Mouse (Mus musculus) hindbrain, embryonic 13.5 days (tissue): ENCODE data around the gene C8a. TPM values are rescaled to one million over a fixed set of nuclear protein-coding genes. Genes with fewer than 3 reads are reported as not detected.

Experiments
- ATAC-seq: fragments of 200-750 bp; cut with Nextera tagmentation; 2 replicates; pipeline ENCODE4 v1.8.0; 2017; ENCODE audit warnings: moderate TSS enrichment; ENCODE audit not compliant: low FRiP score
- H3K27ac ChIP-seq: fragments of 300-500 bp; sonication (generic); 2 replicates; pipeline ENCODE4 v1.5.1; 2015; ENCODE audit warnings: inconsistent platforms, mild to moderate bottlenecking, moderate library complexity
- H3K27me3 ChIP-seq: fragments of 300-500 bp; sonication (generic); 2 replicates; pipeline ENCODE4 v1.6.1; 2015; ENCODE audit warnings: mild to moderate bottlenecking, inconsistent platforms
- H3K36me3 ChIP-seq: fragments of 300-500 bp; sonication (generic); 2 replicates; pipeline ENCODE4 v1.6.1; 2015; ENCODE audit warnings: mild to moderate bottlenecking, inconsistent platforms
- H3K4me1 ChIP-seq: fragments of 300-500 bp; sonication (generic); replicated peaks from 2 replicates; pipeline ENCODE4 v1.6.1; 2015; ENCODE audit warnings: inconsistent platforms
- H3K4me2 ChIP-seq: fragments of 300-500 bp; sonication (generic); 2 replicates; pipeline ENCODE4 v1.6.1; 2015; ENCODE audit warnings: inconsistent platforms, mild to moderate bottlenecking, moderate library complexity
- H3K4me3 ChIP-seq: fragments of 300-500 bp; sonication (generic); 2 replicates; pipeline ENCODE4 v1.5.1; 2015; ENCODE audit warnings: mild to moderate bottlenecking, inconsistent platforms
- H3K9ac ChIP-seq: fragments of 300-500 bp; sonication (generic); 2 replicates; pipeline ENCODE4 v1.6.1; 2015; ENCODE audit warnings: mild to moderate bottlenecking, inconsistent platforms
- H3K9me3 ChIP-seq: fragments of 300-500 bp; sonication (generic); 2 replicates; pipeline ENCODE4 v1.6.1; 2016; ENCODE audit warnings: inconsistent platforms
- WGBS: fragments of 180-500 bp; shearing (Covaris S2); methylation state at CpG from one replicate; pipeline ENCODE4 v1.1.7; 2015; 5-methylcytosine and 5-hydroxymethylcytosine counted together
- polyA plus RNA-seq: library from polyadenylated mRNA; unstranded; fragments of >200 nt; fragmentation: Nextera tagmentation; extraction: Ambion mirVana; gene quantifications from 2 replicates; pipeline ENCODE4 v1.2.1, GENCODE M21; 2015

Gene C8a
- polyA plus RNA-seq, 1 experiment from 2014 or later, result not detected

DNA sequence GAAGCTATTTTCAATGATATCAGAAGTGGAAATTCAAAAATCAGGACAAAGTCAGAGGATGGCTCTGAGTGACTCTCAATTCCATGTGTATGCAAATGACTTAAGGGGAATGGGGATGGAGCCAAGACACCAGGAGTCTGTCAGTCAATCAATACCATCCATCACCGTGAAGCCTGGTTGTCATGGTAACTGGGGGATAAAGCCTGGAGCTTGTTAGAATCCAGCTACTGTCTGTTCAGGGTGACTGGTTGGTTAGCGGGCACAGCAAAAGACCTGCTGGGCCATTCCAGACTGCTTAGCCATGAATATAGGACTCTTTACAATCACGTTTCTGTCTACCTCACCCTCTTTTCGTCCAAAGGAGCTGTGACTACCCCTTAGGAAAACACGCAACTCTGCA is 41.1 kb downstream of the C8a start:
- H3K27ac ChIP-seq, result peak overlapping the region; percentile 53
- H3K9ac ChIP-seq, result no peak overlapping the region
- H3K36me3 ChIP-seq, result no peaks in the 10 kb centered on the region
- H3K4me3 ChIP-seq, result no peak overlapping the region
- ATAC-seq, result peak; percentile 72; the same call in 1 of the 2 replicates
- H3K4me2 ChIP-seq, result no peak overlapping the region
- H3K9me3 ChIP-seq, result no peaks in the 10 kb centered on the region
- H3K4me1 ChIP-seq, result peaks cover 18% of the 10 kb centered on the region
- 7% methylated on average over 5 of the region's 5 CpGs for WGBS
- H3K27me3 ChIP-seq, result no peaks in the 10 kb centered on the region

DNA sequence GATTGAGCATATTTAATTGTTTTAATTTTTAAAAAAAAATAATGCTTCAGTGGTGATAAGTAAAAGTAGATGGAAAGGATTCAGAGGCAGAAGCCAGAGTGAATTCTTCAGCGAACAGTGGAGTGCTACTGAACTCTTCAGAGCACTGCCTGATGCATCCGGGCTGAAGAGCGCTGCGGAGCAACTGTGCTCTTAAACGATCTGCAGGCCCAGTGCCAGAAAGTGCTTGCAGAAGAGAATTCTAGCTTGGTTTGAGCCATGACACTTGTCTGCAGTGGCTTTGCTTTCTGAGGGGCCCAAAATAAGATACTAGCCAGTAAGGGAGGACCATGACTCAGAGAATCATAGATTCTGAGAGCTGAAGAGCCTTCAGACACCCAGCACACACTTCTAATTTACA is 47.3 kb downstream of the C8a start:
- WGBS, result 88% methylated on average over 5 of the region's 5 CpGs
- no peak for ATAC-seq
- H3K27me3 ChIP-seq, result no peaks in the 10 kb centered on the region

DNA sequence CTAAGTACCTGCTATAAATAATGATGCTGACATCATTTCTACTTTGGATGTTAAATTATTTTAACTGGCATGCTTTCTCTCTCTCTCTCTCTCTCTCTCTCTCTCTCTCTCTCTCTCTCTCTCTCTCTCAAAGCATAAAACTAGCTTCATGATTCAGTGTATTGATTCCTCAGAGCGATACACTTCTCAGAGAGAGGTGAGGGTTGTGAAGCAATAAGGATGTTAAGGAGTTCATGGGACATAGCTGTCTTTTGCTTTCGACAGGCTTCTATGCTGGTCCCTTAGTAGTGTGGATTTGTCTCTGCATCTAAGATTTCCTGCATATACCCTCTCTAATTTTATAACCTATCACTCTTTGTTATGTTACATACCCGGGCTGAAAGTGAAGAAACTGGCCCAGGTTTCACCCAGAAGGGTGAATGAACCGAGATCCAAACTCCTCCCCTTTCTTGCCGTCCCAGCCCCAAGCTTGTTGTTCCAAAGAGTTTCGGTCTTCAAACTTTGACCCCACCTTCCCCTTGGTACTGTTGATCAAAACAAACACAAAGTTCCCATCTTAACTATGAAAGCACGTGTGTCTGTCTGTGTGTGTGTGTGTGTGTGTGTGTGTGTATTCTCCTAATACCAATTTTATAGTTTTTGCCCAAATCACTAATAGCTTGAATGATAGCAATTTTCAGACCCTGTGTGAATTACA is 51.7 kb downstream of the C8a start:
- Histone ChIP-seq H3K4me1 (no peaks in the 10 kb centered on the region), H3K4me2 (no peak overlapping the region), H3K36me3 (no peaks in the 10 kb centered on the region), H3K9me3 (no peaks in the 10 kb centered on the region), H3K9ac (no peak overlapping the region), H3K4me3 (no peak overlapping the region), H3K27me3 (0 out of 2 replicates have a peak, but pooled peaks cover 3% of the 10 kb centered on the region), H3K27ac (no peak overlapping the region)
- no peak for ATAC-seq
- 72% methylated on average over 7 of the region's 7 CpGs for WGBS

More for the DNA sequence above, 47.3 kb downstream of the C8a start:
- H3K27ac ChIP-seq, result no peak overlapping the region
- no peaks in the 10 kb centered on the region for H3K36me3 ChIP-seq
- no peak overlapping the region for H3K4me3 ChIP-seq
- H3K4me2 ChIP-seq, result no peak overlapping the region
- H3K9me3 ChIP-seq, result no peaks in the 10 kb centered on the region
- no peaks in the 10 kb centered on the region for H3K4me1 ChIP-seq
- H3K9ac ChIP-seq, result no peak overlapping the region

DNA sequence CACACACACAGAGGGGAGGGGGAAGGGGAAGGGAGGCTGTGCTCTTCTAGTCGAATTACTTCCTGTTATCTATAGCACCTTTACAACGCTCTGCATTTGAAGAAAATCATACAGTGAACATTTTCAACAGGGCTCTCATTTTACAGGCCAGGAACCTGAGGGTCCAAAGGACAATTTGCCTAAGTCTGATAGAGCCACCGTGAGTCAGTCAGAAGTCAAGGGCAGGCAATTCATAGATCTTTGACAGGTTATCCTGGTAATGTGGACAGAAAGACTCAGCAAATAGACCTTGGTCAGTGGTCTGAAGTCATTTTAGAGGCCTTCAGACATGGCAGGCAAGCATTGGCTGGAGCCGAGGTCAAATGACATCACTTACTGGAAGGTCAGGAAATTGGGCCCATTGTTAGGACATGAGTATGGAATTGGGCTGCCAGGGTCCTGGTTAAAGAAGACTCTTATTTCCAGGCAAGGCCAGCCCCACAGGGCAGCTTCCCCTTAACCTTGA is 52.5 kb downstream of the C8a start:
- Histone ChIP-seq H3K36me3 (no peaks in the 10 kb centered on the region), H3K4me1 (no peaks in the 10 kb centered on the region), H3K9me3 (no peaks in the 10 kb centered on the region), H3K4me2 (no peak overlapping the region), H3K9ac (no peak overlapping the region), H3K27me3 (0 out of 2 replicates have a peak, but pooled peaks cover 3% of the 10 kb centered on the region), H3K4me3 (no peak overlapping the region), H3K27ac (no peak overlapping the region)
- 89% methylated on average over 4 of the region's 4 CpGs for WGBS
- no peak for ATAC-seq

DNA sequence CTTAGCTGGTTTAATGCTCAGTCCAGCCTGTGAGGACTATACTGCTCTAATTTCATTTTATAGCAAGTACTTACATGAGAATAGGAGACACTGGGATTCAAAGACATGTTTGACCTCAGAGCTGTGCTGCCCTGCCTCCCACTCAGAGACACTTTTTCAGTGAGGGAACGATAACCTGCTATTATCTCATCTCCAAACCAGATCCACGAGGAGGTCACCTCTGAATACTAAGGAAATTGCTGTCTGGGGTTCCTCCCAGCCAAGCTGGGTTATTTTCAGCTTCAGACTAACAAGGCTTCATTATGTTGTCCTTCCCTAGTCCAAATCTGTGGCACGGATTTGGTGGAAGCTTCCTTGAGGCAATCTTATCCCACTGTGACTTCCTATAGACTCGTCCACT is 56.3 kb downstream of the C8a start:
- Histone ChIP-seq H3K27ac (no peak overlapping the region), H3K4me2 (no peak overlapping the region), H3K4me3 (no peak overlapping the region), H3K4me1 (no peaks in the 10 kb centered on the region), H3K27me3 (0 out of 2 replicates have a peak, but pooled peaks cover 3% of the 10 kb centered on the region), H3K9me3 (no peaks in the 10 kb centered on the region), H3K9ac (no peak overlapping the region), H3K36me3 (no peaks in the 10 kb centered on the region)
- WGBS, result 81% methylated on average over 4 of the region's 4 CpGs
- ATAC-seq, result no peak

DNA sequence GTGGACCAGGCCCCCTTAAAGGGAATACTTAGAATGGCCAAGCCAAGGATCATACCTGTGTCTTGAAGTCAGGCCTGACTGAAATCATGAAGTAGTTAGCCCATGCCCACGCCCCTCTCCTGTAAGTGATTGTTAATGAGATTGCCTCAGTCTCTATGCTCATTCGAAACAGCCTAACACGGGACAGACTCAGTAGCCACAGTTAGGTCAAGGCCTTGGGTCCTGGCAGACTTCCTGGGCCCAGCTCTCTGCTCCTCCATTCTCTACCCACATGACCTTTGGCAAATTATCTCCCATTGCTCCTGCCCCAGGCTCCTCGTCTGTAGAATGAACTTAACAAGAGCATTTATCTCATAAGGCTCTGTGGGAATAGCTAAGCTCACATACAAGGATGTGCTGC is 57.2 kb downstream of the C8a start:
- Histone ChIP-seq H3K27ac (no peak overlapping the region), H3K9me3 (no peaks in the 10 kb centered on the region), H3K9ac (no peak overlapping the region), H3K4me1 (no peaks in the 10 kb centered on the region), H3K4me2 (no peak overlapping the region), H3K4me3 (no peak overlapping the region), H3K27me3 (0 out of 2 replicates have a peak, but pooled peaks cover 3% of the 10 kb centered on the region), H3K36me3 (no peaks in the 10 kb centered on the region)
- WGBS, result 67% methylated on average over 4 of the region's 4 CpGs
- no peak for ATAC-seq

DNA sequence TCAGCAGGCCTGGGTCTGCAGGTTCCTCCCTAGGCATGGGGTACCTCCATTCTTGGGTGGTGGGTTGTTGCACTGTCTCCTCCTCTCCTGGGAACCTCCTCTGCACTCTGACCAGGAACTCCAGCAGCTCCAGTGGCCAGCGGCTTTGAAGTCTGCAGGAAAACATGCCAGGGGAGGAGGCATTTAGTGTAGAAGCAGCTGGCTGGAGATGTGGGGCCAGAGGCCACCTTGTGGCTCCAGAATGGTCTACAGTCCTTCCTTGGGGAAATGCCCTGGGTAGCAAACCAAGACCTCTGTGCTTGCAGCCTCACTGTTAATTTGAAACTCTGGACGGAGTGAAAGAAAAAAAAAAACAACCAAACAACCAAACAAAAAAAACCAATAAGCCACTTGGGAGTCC is 58.7 kb downstream of the C8a start:
- no peak for ATAC-seq
- WGBS, result 59% methylated on average over 2 of the region's 2 CpGs
- H3K4me3 ChIP-seq, result no peak overlapping the region

DNA sequence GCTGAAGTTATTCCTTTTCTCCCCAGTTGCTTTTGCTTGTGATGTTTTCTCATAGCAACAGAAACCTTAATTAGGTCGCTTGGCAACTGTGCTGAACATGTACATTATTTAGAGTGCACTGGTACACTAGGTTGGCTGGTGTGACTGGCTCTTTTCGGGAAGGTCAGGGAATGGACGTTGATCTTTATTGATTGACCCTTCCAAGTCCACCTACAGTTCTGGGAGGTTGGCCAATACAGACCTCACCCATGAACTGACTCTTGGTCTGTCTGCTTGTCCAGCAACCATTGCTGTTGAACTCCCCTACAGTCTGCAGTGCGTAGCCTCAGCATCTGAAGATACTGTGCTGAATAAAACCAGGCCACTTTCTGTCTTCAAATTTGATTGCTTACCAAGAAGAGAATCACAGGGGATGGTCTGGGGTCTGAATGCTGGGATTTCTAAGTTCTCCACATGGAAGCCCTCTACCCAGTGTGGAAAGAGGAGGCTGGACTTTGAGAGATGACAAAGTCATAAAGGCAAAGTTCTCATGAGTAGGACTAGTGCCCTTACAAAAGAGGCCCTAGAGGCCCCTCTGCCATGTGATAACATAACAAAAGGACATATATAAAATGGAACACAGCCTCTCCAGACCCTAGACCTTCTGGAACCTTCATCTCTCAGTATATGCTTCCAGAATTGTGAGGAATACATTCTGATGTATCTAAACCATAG is 59.5 kb downstream of the C8a start:
- Histone ChIP-seq H3K4me3 (no peak overlapping the region), H3K36me3 (no peaks in the 10 kb centered on the region), H3K9ac (no peak overlapping the region), H3K27me3 (no peaks in the 10 kb centered on the region), H3K27ac (no peak overlapping the region), H3K9me3 (no peaks in the 10 kb centered on the region), H3K4me2 (no peak overlapping the region), H3K4me1 (no peaks in the 10 kb centered on the region)
- no peak for ATAC-seq
- 85% methylated on average over 4 of the region's 4 CpGs for WGBS

More for the DNA sequence above, 58.7 kb downstream of the C8a start:
- no peak overlapping the region for H3K9ac ChIP-seq
- no peaks in the 10 kb centered on the region for H3K36me3 ChIP-seq
- no peak overlapping the region for H3K27ac ChIP-seq
- H3K4me2 ChIP-seq, result no peak overlapping the region
- no peaks in the 10 kb centered on the region for H3K9me3 ChIP-seq
- H3K27me3 ChIP-seq, result 0 out of 2 replicates have a peak, but pooled peaks cover 3% of the 10 kb centered on the region
- no peaks in the 10 kb centered on the region for H3K4me1 ChIP-seq

DNA sequence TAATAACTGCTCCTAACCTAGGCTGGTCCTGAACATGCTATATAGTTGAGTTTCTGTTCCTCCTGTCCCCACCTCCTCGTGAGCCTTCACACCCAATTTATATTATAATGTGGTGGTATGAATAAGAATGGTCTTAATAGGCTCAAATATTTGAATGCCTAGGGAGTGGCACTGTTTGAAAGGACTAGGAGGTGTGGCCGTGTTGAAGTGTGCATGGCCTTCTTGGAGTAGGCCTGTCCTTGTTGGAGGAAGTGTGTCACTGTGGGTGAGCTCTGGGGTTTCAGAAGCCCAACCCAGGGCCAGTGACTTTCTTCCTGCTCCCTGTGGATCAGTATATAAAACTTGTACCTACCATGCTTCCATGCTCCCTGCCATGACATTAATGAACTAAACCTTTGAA is 62.6 kb downstream of the C8a start:
- H3K36me3 ChIP-seq, result no peaks in the 10 kb centered on the region
- no peak for ATAC-seq
- no peak overlapping the region for H3K4me2 ChIP-seq
- no peak overlapping the region for H3K4me3 ChIP-seq
- no peak overlapping the region for H3K27ac ChIP-seq
- H3K9ac ChIP-seq, result no peak overlapping the region
- H3K4me1 ChIP-seq, result peaks cover 10% of the 10 kb centered on the region
- WGBS, result 71% methylated on average over 2 of the region's 2 CpGs
- H3K27me3 ChIP-seq, result no peaks in the 10 kb centered on the region
- H3K9me3 ChIP-seq, result no peaks in the 10 kb centered on the region

DNA sequence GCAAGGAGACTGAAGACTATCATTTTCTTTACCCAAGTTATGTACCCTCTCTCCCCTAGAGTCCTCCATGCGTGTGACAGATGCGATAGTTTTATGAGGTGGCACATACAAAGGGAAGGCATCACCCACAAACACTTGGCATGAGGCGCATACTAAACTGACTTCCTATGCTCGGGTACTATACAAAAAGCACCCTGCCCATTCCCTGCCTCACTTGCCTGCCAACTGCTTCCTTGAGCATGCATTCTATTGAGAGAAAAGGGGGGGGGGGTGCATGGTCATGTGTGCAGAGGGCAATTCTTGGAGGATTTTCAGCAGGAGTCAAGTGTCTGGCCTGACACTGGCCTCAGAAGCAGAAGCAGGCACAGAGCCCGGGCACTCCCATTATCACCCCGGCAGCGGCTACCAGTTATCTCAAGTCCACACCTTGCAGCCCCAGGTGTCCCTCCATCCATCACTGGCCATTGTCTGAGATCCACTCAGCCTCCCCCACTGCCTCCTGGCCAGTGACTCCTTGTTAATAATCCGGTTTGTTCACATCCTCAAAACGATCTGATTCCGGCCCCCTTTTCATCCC is 65.4 kb downstream of the C8a start:
- Histone ChIP-seq H3K27me3 (no peaks in the 10 kb centered on the region), H3K4me2 (no peak overlapping the region), H3K9me3 (no peaks in the 10 kb centered on the region), H3K4me1 (peaks cover 10% of the 10 kb centered on the region), H3K36me3 (no peaks in the 10 kb centered on the region), H3K27ac (no peak overlapping the region), H3K4me3 (no peak overlapping the region), H3K9ac (no peak overlapping the region)
- 65% methylated on average over 10 of the region's 10 CpGs for whole genome bisulfite sequencing
- peak; percentile 52; the same call in 1 of the 2 replicates for ATAC-seq

DNA sequence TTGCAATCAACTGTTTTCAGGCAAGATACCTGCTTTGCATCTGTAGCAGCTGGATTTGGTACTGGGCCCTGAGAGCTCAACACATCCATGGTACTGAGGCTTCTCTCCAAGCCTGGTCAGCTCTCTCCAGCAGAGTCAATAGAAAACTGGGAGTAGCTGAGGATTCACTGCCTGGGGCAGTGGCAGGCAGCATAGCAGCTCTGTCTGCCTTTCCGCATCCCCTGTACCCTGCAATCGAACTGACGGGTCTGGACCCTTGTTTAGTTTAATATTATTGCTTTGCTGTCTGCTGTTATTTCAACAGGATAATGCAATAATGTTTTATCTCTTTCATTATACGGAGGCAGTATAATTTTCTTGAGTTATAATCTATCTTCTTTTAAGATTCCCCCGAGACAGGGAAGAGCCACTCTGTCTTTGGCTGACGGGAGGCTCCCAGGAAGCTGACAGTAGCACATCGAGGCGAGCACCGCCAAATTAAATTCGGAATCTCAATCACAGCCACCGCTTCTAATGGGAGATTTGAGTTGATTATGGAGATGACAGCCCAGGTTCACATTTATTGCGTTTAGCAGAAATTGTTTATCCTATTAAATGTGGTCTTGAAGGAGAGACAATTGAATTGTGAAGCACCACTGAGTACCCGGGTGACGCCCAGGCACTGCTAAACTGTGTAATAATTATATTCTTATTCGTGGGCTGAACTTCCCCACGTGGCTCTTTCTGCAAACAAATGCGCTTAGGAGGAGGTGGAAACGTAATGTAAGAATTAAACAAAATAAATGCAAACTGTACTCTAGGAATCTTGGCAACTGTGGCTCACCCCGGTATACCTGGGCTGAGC is 70.6 kb downstream of the C8a start:
- Histone ChIP-seq H3K36me3 (no peaks in the 10 kb centered on the region), H3K4me1 (peaks cover 12% of the 10 kb centered on the region), H3K27me3 (no peaks in the 10 kb centered on the region), H3K9ac (no peak overlapping the region), H3K4me2 (no peak overlapping the region), H3K4me3 (no peak overlapping the region), H3K9me3 (no peaks in the 10 kb centered on the region), H3K27ac (peak overlapping the region; percentile 12; the same call in 1 of the 2 replicates)
- ATAC-seq, result 0 out of 2 replicates have a peak, but pooled peaks have one; percentile 65
- 54% methylated on average over 19 of the region's 19 CpGs for WGBS

DNA sequence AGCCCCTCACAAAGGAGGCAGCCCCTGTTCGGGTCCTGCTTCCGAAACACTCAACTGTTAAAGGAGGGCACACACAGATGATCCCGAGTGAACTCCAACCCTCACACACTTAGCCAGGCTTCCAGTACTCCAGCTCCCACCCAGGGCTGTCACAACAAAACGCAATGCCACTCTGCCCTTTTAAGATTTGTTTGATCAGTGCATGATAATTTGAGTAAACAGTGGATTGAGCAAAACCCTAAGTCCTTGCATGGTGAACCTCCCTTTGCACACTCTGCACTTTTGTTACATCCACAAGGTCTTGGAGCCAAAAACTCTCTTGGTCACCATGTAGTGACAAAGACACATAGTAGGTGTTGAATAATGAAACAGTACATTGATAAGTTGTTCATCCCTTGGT is 72.1 kb downstream of the C8a start:
- no peak for ATAC-seq
- 88% methylated on average over 4 of the region's 4 CpGs for WGBS
- Histone ChIP-seq H3K4me2 (no peak overlapping the region), H3K9ac (no peak overlapping the region), H3K27me3 (no peaks in the 10 kb centered on the region), H3K9me3 (no peaks in the 10 kb centered on the region), H3K27ac (no peak overlapping the region), H3K4me1 (0 out of 2 replicates have a peak, but pooled peaks cover 10% of the 10 kb centered on the region), H3K36me3 (no peaks in the 10 kb centered on the region), H3K4me3 (no peak overlapping the region)
